Mouse (Mus musculus) gastrocnemius, postnatal 36 days (tissue): ENCODE data around the gene Rere. TPM values are rescaled to one million over a fixed set of nuclear protein-coding genes. Genes with fewer than 3 reads are reported as not detected.

Experiments
- DNase-seq, 2 experiments: peaks; one replicate each; pipeline ENCODE4 v3.0.0; 2022
- intact Hi-C: fragments of 180-260 bp; cut with DNase I; formaldehyde crosslinking; loops from one replicate; pipeline ENCODE4 v1.15.1; 2025
- total RNA-seq, 2 experiments: library from RNA; stranded (reverse); gene quantifications; 2 replicates each; pipeline ENCODE4 v1.2.3; 2021

Rere gene
- total RNA-seq, 2 experiments from 2014 or later = 47.6 to 66.2 TPM

- intact Hi-C loops = no loop called here
- DNase-seq = no peak
Measured at GRCm38 (mm10) chr4:150665806-150666205, 384.4 kb downstream of the Rere start.

Other genes with a start within 250 kb of the Rere start
- gene Gpr157, start 194.3 kb upstream of the Rere start, total RNA-seq = 10 to 100 TPM; 32.5 to 36.5 TPM
- gene Slc2a5, start 162.4 kb upstream of the Rere start, total RNA-seq = under 1 TPM in 1 of 2 experiments, not detected in 1; 0.10 TPM
- not detected for gene Slc2a7, start 132.7 kb upstream of the Rere start, total RNA-seq
- gene Car6, start 80.3 kb upstream of the Rere start, total RNA-seq = under 1 TPM in 1 of 2 experiments, not detected in 1; 0.37 TPM
- 100 to 1,000 TPM; 104 to 128 TPM for gene Eno1, start 44.9 kb upstream of the Rere start, total RNA-seq